Mouse (Mus musculus): ENCODE data around the gene Ern1.
"Not testable (repeated sequence)": the region's sequence is repeated elsewhere in the genome, so short reads cannot be mapped to it uniquely, and the experiment has no call there.

The Ern1 gene

DNA sequence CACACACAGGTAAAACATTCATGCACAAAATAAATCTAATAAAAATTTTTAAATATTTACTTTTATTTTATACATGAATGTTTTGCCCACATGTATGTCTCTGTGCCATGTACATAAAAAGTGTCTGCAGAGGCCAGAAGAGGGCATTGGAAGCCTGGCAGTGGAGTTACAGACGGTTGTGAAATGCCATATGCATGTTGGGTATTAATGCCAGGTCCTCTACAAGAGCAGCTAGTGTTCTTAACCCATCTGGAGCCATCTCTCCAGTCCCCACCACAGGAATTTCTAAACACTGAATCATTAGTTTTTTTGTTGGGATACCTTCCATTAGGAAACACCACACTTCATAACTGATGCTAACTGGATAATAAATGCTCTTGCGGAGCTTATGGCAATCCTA is 50.1 kb downstream of the Ern1 start:
- DNase-seq (ENCODE audit: low read depth, low spot score) = no peak

GRCm38 (mm10) chr11:106437039-106437438 is 50.6 kb downstream of the Ern1 start:
- DNase-seq (ENCODE audit: low read depth, low spot score) = no peak

DNA sequence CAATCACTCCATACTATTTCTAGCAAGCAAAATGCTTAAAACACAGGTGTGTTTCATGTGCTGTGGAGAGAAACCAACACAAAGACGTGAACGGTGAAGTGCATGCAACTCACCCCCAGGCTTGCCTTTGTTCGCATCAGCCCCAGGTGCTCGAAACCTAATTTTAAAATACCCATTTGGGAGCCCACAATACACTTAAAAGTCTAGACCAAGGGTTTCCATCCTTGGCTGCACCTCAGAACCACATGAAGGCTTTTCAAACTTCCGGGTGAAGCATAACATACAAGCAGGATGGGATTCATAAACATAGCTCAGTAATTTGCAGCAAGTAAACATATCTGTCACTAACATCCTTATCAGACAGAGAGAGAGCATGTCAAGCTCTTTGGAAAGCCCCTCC is 57.3 kb downstream of the Ern1 start:
- DNase-seq (ENCODE audit: low read depth, low spot score) = no peak

GRCm38 (mm10) chr11:106429689-106430088 is 58.0 kb downstream of the Ern1 start:
- DNase-seq (ENCODE audit: low read depth, low spot score) = no peak

- DNase-seq (ENCODE audit: low read depth, low spot score) = no peak
Observed at GRCm38 (mm10) chr11:106428556-106428955, 59.1 kb downstream of the Ern1 start.

DNA sequence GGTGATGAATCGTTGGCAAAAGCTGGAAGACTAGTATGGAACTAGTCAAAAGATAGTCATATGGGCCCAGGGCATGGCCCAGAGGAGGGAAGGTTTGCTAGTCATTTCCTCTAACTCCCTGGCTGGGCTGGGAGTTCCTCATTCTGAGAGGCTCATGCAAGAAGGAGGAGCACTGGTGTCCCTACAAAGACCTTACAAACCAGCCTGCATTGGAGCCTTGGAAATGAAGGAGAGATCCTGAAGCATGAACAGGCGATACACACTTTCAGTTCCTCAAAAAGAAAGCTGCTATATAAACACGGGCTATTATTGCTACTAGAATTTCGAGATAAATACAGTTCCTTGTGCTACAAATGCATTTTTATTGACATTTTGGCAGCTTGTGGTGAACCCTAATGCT is 59.5 kb downstream of the Ern1 start:
- DNase-seq (ENCODE audit: low read depth, low spot score) = no peak

DNA sequence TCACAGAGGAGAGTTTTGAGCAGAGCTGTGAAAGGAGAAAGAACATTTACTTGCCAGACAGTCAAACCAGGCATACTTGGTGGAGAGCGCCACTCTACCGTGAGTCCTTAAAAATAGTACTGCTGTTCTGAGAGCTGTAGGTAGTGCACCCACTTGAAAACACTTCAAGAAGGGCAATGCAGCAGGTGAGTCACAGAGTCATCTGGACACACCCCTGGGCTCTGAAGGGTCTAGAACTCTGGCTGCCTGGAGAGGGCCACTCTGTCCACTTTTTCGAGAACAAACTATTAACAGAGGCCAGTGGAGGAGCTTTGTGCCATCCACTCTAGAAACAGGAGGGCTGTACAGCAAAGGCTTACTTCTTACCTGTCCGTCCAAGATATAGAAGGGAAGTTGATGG is 61.2 kb downstream of the Ern1 start:
- DNase-seq (ENCODE audit: low read depth, low spot score) = no peak

DNA sequence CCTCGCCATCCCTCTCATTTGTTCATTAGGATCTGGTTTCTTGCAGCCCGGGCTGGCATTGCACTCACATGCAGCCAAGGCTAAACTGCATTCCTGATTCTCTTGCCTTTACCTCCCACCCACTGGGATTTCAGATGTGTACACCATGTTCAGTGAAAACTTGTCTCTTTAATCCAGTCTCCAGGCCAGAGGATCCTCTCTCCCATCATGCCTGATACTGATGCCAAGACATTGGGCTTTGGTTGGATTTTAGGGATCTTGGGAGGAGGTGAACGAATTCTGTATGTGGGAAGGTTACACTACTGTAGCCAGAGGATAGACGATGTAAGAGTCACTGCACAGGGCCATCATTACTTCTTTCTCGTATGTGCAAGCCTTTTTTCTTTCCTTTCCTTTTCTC is 62.5 kb downstream of the Ern1 start:
- DNase-seq (ENCODE audit: low read depth, low spot score) = no peak

- no peak for DNase-seq (ENCODE audit: low read depth, low spot score)
Observed at GRCm38 (mm10) chr11:106419262-106420102, 68.2 kb downstream of the Ern1 start.

GRCm38 (mm10) chr11:106418622-106419196 is 68.9 kb downstream of the Ern1 start:
- peak; percentile 83 for DNase-seq (ENCODE audit: low read depth, low spot score)

DNA sequence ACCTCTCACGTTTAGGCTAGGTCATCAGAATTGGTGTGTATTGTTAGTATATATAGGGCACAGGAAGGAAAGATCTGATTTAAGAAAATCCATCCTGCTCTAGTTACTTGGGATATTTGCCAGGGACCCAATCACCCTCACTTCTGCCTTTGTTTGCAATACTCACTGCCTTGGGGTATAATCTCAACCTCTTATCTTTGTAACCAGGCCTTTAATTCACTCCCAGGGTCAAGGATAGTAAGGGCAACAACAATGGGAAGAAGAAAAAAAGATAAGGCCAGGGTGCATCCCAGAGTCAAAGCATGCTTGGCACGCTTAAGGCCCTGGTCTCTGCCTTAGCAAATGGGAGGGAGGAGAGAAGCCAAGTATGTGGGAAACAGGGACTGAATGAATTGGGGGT is 69.8 kb downstream of the Ern1 start:
- DNase-seq (ENCODE audit: low read depth, low spot score) = no peak

- no peak for DNase-seq (ENCODE audit: low read depth, low spot score)
Observed at GRCm38 (mm10) chr11:106416331-106416730, 71.3 kb downstream of the Ern1 start.

DNA sequence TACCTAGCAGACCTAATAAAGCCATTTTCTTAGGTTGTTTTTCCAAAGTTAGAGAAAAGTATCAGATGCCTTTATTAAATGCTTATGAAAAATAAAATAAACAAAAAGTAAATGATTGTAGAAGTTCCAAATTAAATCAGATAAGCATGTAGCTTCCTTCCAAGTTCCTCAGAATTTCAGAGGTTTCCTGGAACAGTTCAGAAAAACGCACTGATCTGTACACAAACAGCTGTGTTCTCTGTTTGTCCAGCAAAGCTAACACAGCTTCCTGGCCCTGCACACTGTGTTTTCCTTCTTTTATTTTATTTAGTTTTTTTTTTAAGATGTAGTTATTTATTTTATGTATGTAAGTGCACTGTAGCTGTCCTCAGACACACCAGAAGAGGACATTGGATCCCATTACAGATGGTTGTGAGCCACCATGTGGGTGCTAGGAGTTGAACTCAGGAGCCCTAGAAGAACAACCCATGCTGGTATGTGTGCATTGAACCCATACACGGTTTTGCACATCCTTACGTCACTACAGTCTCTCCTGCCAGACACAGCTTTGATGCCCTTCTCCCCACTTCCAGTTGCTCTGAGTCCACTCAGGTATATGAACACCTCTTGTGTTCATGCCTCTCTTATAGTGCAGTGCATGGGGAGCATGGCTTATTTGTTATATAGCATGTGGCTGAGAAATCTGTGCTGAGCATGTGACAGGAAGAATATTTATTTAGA is 74.9 kb downstream of the Ern1 start:
- DNase-seq (ENCODE audit: low read depth, low spot score) = no peak

GRCm38 (mm10) chr11:106411157-106411556 is 76.5 kb downstream of the Ern1 start:
- no peak for DNase-seq (ENCODE audit: low read depth, low spot score)

- DNase-seq (ENCODE audit: low read depth, low spot score) = no peak
Observed at GRCm38 (mm10) chr11:106410507-106410906, 77.1 kb downstream of the Ern1 start.

DNA sequence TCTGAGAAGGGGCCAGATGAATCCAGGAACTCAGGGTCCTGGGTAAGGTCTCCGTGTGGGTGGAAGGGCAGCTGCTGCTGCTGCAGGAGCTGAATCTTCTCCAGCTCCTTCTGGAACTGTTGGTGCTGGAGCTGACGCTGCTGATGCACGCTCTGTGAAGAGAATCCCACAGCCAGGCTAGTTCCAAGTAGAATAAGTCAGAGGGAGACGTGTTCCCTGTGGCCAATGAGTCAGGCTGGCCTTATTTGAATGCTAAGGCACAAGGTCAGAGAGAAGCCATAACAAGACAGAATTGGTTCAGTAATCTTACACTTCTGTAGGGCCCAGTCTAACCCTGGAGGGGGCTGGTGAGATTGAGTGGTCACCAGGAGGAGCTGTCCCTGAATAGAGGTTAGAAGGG is 77.6 kb downstream of the Ern1 start:
- no peak for DNase-seq (ENCODE audit: low read depth, low spot score)

GRCm38 (mm10) chr11:106398481-106398880 is 89.2 kb downstream of the Ern1 start:
- DNase-seq (ENCODE audit: low read depth, low spot score) = no peak

- DNase-seq (ENCODE audit: low read depth, low spot score) = no peak
Observed at GRCm38 (mm10) chr11:106397656-106398055, 90.0 kb downstream of the Ern1 start.

GRCm38 (mm10) chr11:106394055-106394454 is 93.6 kb downstream of the Ern1 start:
- DNase-seq (ENCODE audit: low read depth, low spot score) = not testable (repeated sequence)

DNA sequence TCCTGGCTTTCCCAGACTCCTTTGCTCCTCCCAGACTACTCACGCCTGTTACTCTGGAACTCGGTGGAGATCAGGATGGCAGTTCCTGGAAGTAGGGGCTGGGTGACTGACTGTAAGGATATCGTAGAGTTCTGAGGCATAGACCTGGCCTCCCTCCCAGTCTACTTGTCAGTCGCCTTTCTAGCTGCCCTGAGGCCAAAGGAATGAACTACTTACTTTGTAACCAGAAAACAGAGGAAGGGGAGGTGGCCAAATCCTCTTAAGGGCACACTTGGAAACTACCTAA is 94.4 kb downstream of the Ern1 start:
- no peak for DNase-seq (ENCODE audit: low read depth, low spot score)

DNA sequence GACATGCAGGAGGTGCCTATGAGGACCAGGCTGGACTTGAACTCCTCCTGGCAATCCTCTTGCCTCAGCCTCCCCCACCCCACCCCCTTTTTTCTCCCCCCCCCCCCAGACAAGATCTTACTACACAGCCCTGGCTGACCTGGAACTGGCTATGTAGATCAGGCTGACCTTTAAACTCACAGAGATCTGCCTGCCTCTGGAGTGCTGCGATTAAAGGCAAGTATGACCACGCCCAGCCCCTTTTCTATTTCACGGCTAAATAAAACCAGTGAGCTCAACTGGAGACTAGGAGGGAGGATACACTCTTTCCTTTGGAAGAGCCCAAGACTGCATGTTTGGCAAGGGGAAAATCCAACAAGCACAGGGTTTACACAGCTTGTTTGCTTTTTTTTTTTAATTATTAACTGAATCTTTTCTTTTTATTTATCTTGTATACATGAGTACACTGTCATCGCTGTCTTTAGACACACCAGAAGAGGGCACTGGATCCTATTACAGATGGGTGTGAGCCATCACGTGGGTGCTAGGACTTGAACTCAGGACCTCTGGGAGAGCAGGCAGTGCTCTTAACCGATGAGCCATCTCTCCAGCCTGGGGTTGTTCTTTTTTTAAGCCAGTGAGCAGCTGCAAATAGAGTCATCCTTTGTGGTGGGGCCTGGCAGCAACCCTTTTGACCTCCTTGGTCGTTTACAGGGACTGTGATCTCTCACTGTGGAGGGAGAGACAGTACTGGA is 94.9 kb downstream of the Ern1 start:
- DNase-seq (ENCODE audit: low read depth, low spot score) = no peak

GRCm38 (mm10) chr11:106391546-106392188 is 96.0 kb downstream of the Ern1 start:
- peak; percentile 47 for DNase-seq (ENCODE audit: low read depth, low spot score)
